Mouse (Mus musculus) c-Kit-negative CD71-positive TER-119-positive erythroid progenitor cells, embryonic 14.5 days (primary cell): ENCODE data around the gene Fam47c.

Experiments used
- DNase-seq: peaks from one replicate; pipeline ENCODE4 v3.0.0-alpha.2; 2013; ENCODE audit warnings: low read depth, low spot score

Gene Fam47c

GRCm38 (mm10) chrX:78737463-78737862 is at the start of gene Fam47c:
Gene Fam47c (plus strand): TSS chrX:78737763.
- no peak for DNase-seq

- no peak for DNase-seq
These were observed 31.8 kb downstream of the Fam47c start for GRCm38 (mm10) chrX:78769408-78769807.

DNA sequence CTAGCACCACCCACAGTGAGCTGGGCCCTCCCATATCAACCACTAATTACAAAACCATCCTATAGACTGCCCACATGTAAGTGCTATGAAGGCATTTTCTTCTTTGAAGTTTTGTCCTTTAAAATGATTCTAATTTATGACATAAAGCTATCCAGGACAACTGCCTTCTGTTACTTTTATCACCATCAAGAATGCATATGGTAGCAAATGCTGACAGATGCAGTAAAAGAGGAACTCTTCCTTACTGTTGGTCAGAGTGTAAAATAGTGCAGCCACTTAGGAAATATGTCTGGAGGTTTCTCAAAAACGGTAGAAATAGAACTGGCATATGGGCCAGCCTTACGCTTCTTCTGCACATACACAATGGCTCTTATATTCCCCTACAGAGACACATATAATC is 39.5 kb downstream of the Fam47c start:
- DNase-seq, result no peak
